Mouse (Mus musculus): Measurements from ENCODE around the gene Kcnrg. TPM values are rescaled to one million over a fixed set of nuclear protein-coding genes. Genes with fewer than 3 reads are reported as not detected.

The Kcnrg gene
- total RNA-seq (2023; ENCODE audit: inconsistent age) = 0.45 to 0.99 TPM (median 0.66 TPM) in 3 of 4 replicates, not detected in the other

DNA sequence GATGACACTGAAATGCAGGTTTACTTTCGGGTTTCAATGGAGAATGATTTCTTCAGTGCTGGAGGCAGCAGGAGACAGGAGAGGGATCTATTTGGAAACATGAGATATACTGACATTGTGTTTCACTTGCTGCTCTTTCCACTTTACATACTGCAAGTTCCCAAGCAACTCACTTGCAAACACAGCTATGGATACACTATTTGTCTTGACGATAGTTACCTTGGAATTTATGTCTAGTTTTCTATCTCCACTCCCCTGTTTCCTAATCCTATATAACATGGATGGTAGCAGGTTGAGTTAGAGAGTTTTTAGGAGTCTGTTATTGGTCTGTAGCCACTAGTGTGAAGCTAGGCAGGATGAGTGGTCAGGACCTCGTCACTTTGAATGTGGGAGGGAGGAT, at the start of gene Kcnrg:
TSS of gene Kcnrg (plus strand) at position 301 of the 400 bp plus-strand sequence.

DNA sequence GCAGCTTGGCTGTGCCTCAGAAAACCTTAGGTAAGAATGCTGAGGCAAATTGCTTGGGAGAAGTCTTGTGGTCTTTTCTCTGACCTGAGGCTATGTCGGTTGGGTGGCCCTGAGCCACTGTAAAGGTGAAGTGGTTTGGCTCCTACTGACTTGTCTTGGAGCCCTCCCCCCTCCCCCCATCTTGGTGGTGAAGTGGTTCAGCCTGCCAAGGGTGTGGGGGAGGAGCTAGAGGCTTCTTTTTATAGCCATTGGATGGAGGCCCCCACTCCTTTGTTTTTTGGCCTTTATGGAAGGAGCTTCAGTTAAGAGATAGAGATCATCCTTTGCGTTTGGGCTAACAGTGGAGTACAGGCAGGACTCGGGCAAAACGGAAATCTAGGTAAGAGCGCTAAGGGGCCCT, 9.3 kb upstream of the Kcnrg start, which contains the start of gene Trim13:
TSS of gene Trim13 (plus strand) at position 280 of the 400 bp plus-strand sequence.

Other genes starting within 250 kb of the Kcnrg start
- gene Ebpl, start 247.0 kb upstream of the Kcnrg start, total RNA-seq (2023; ENCODE audit: inconsistent age) = 2.7 to 3.2 TPM (median 3.0 TPM) in 4 replicates
- 27.3 to 32.3 TPM (median 29.1 TPM) in 4 replicates for gene Kpna3, start 167.6 kb upstream of the Kcnrg start, total RNA-seq (2023; ENCODE audit: inconsistent age)
- 5.7 to 8.9 TPM (median 7.5 TPM) in 4 replicates for gene Spryd7, start 50.6 kb upstream of the Kcnrg start, total RNA-seq (2023; ENCODE audit: inconsistent age)
- gene Trim13, start 9.2 kb upstream of the Kcnrg start, total RNA-seq (2023; ENCODE audit: inconsistent age) = 4.9 to 7.3 TPM (median 6.0 TPM) in 4 replicates